Mouse (Mus musculus): Measurements from ENCODE around the gene Rad51. TPM values are rescaled to one million over a fixed set of nuclear protein-coding genes. Genes with fewer than 3 reads are reported as not detected.

Rad51 gene
- polyA plus RNA-seq, 1 experiment: 22.1 TPM

- 92% methylated on average over 6 of the region's 6 CpGs for WGBS
- Histone ChIP-seq H3K36me3 (ENCODE audit: control insufficient read depth, insufficient read depth, low read length) (peaks cover 20% of the 10 kb centered on the region; the same call in 1 of the 2 replicates), H3K4me3 (ENCODE audit: control insufficient read depth, insufficient read depth, low read length) (no peak overlapping the region), H3K27me3 (ENCODE audit: control insufficient read depth, insufficient read depth, low read length) (no peaks in the 10 kb centered on the region), H3K27ac (ENCODE audit: control insufficient read depth, insufficient read depth, low read length) (no peak overlapping the region), H3K4me1 (replicated peaks; ENCODE audit: control insufficient read depth, insufficient read depth, low read length) (peaks cover 7% of the 10 kb centered on the region; the same call in 1 of the 2 replicates)
- TF ChIP-seq CTCF (IDR thresholded peaks at IDR 0.05; ENCODE audit: borderline replicate concordance, control insufficient read depth, extremely low read depth, insufficient read depth, low read length, poor library complexity): no peak
- TF ChIP-seq POLR2A (IDR thresholded peaks at IDR 0.05; ENCODE audit: control insufficient read depth, extremely low read depth, insufficient read depth, low read length, poor library complexity): no peak
- no peak for DNase-seq
Observed at GRCm38 (mm10) chr2:119152255-119152654, 39.7 kb downstream of the Rad51 start.

GRCm38 (mm10) chr2:119154683-119155082 is 42.1 kb downstream of the Rad51 start:
- Histone ChIP-seq H3K27me3 (ENCODE audit: control insufficient read depth, insufficient read depth, low read length) (no peaks in the 10 kb centered on the region), H3K4me3 (ENCODE audit: control insufficient read depth, insufficient read depth, low read length) (no peak overlapping the region), H3K4me1 (replicated peaks; ENCODE audit: control insufficient read depth, insufficient read depth, low read length) (peaks cover 7% of the 10 kb centered on the region; the same call in 1 of the 2 replicates), H3K27ac (ENCODE audit: control insufficient read depth, insufficient read depth, low read length) (no peak overlapping the region), H3K36me3 (ENCODE audit: control insufficient read depth, insufficient read depth, low read length) (peaks cover 13% of the 10 kb centered on the region; the same call in 1 of the 2 replicates)
- 94% methylated on average over 2 of the region's 2 CpGs for WGBS
- TF ChIP-seq POLR2A (IDR thresholded peaks at IDR 0.05; ENCODE audit: control insufficient read depth, extremely low read depth, insufficient read depth, low read length, poor library complexity): no peak
- no peak for TF ChIP-seq CTCF (IDR thresholded peaks at IDR 0.05; ENCODE audit: borderline replicate concordance, control insufficient read depth, extremely low read depth, insufficient read depth, low read length, poor library complexity)
- no peak for DNase-seq

GRCm38 (mm10) chr2:119155388-119155787 is 42.8 kb downstream of the Rad51 start:
- no peak for DNase-seq
- H3K27ac ChIP-seq (ENCODE audit: control insufficient read depth, insufficient read depth, low read length): no peak overlapping the region
- no peak overlapping the region for H3K4me3 ChIP-seq (ENCODE audit: control insufficient read depth, insufficient read depth, low read length)
- H3K27me3 ChIP-seq (ENCODE audit: control insufficient read depth, insufficient read depth, low read length): no peaks in the 10 kb centered on the region
- no peak for TF ChIP-seq CTCF (IDR thresholded peaks at IDR 0.05; ENCODE audit: borderline replicate concordance, control insufficient read depth, extremely low read depth, insufficient read depth, low read length, poor library complexity)
- no peak for TF ChIP-seq POLR2A (IDR thresholded peaks at IDR 0.05; ENCODE audit: control insufficient read depth, extremely low read depth, insufficient read depth, low read length, poor library complexity)
- H3K4me1 ChIP-seq (replicated peaks; ENCODE audit: control insufficient read depth, insufficient read depth, low read length): peaks cover 7% of the 10 kb centered on the region; the same call in 1 of the 2 replicates
- H3K36me3 ChIP-seq (ENCODE audit: control insufficient read depth, insufficient read depth, low read length): peaks cover 10% of the 10 kb centered on the region; the same call in 1 of the 2 replicates
- 91% methylated on average over 9 of the region's 9 CpGs for WGBS

GRCm38 (mm10) chr2:119156081-119156680 is 43.6 kb downstream of the Rad51 start:
- Histone ChIP-seq H3K27ac (ENCODE audit: control insufficient read depth, insufficient read depth, low read length) (no peak overlapping the region), H3K36me3 (ENCODE audit: control insufficient read depth, insufficient read depth, low read length) (peaks cover 3% of the 10 kb centered on the region; the same call in 1 of the 2 replicates), H3K27me3 (ENCODE audit: control insufficient read depth, insufficient read depth, low read length) (no peaks in the 10 kb centered on the region), H3K4me1 (replicated peaks; ENCODE audit: control insufficient read depth, insufficient read depth, low read length) (peaks cover 7% of the 10 kb centered on the region; the same call in 1 of the 2 replicates), H3K4me3 (ENCODE audit: control insufficient read depth, insufficient read depth, low read length) (peak overlapping the region; percentile 86)
- no peak for DNase-seq
- TF ChIP-seq POLR2A (IDR thresholded peaks at IDR 0.05; ENCODE audit: control insufficient read depth, extremely low read depth, insufficient read depth, low read length, poor library complexity) (no peak), CTCF (IDR thresholded peaks at IDR 0.05; ENCODE audit: borderline replicate concordance, control insufficient read depth, extremely low read depth, insufficient read depth, low read length, poor library complexity) (no peak)
- under 1% methylated on average over 34 of the region's 34 CpGs for WGBS

- no peaks in the 10 kb centered on the region for H3K27me3 ChIP-seq (ENCODE audit: control insufficient read depth, insufficient read depth, low read length)
- H3K4me3 ChIP-seq (ENCODE audit: control insufficient read depth, insufficient read depth, low read length): peak within 1 kb of the TSS; percentile 86
- TF ChIP-seq POLR2A (IDR thresholded peaks at IDR 0.05; ENCODE audit: control insufficient read depth, extremely low read depth, insufficient read depth, low read length, poor library complexity) (peak; percentile 51), CTCF (IDR thresholded peaks at IDR 0.05; ENCODE audit: borderline replicate concordance, control insufficient read depth, extremely low read depth, insufficient read depth, low read length, poor library complexity) (no peak)
- 1% methylated on average over 57 of the region's 57 CpGs for WGBS
- peaks cover 7% of the 10 kb centered on the region; the same call in 1 of the 2 replicates for H3K4me1 ChIP-seq (replicated peaks; ENCODE audit: control insufficient read depth, insufficient read depth, low read length)
- DNase-seq: peak; percentile 94
- peaks cover 3% of the 10 kb centered on the region; the same call in 1 of the 2 replicates for H3K36me3 ChIP-seq (ENCODE audit: control insufficient read depth, insufficient read depth, low read length)
- no peak within 1 kb of the TSS for H3K27ac ChIP-seq (ENCODE audit: control insufficient read depth, insufficient read depth, low read length)
Observed at GRCm38 (mm10) chr2:119156681-119157572, 44.3 kb downstream of the Rad51 start, which contains the start of gene Rmdn3. Rmdn3 (minus strand) TSS chr2:119157034.

DNA sequence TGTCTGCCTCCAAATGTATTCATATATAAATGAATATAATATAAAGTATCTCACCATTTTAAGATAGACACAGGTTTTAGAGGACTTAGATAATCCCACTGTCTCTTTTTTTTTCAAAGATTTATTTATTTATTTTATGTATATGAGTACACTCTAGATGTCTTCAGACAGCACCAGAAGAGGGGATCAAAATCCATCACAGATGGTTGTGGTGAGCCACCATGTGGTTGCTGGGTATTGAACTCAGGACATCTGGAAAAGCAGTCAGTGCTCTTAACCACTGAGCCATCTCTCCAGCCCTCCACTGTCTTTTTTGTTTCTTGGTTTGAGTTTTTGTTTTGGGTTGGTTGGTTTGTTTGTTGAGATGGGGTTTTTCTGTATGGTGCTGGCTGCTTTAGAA is 45.2 kb downstream of the Rad51 start:
- DNase-seq: no peak
- no peak overlapping the region for H3K27ac ChIP-seq (ENCODE audit: control insufficient read depth, insufficient read depth, low read length)
- H3K4me3 ChIP-seq (ENCODE audit: control insufficient read depth, insufficient read depth, low read length): no peak overlapping the region
- H3K27me3 ChIP-seq (ENCODE audit: control insufficient read depth, insufficient read depth, low read length): no peaks in the 10 kb centered on the region
- H3K4me1 ChIP-seq (replicated peaks; ENCODE audit: control insufficient read depth, insufficient read depth, low read length): peaks cover 7% of the 10 kb centered on the region; the same call in 1 of the 2 replicates
- TF ChIP-seq POLR2A (IDR thresholded peaks at IDR 0.05; ENCODE audit: control insufficient read depth, extremely low read depth, insufficient read depth, low read length, poor library complexity) (no peak), CTCF (IDR thresholded peaks at IDR 0.05; ENCODE audit: borderline replicate concordance, control insufficient read depth, extremely low read depth, insufficient read depth, low read length, poor library complexity) (no peak)
- 0 out of 2 replicates have a peak, but pooled peaks cover 3% of the 10 kb centered on the region for H3K36me3 ChIP-seq (ENCODE audit: control insufficient read depth, insufficient read depth, low read length)

All from thymus, adult 2 months (tissue).